Mouse (Mus musculus) CH12.LX (cell line): ENCODE data around the gene Psme3. TPM values are rescaled to one million over a fixed set of nuclear protein-coding genes. Genes with fewer than 3 reads are reported as not detected.

Source experiments
- DNase-seq: peaks from one replicate; pipeline ENCODE4 v3.0.0-alpha.2; 2013; ENCODE audit errors: extremely low read depth
- H3K27ac ChIP-seq: 2 replicates; pipeline ENCODE4 v1.5.1; 2012; ENCODE audit warnings: low read depth, mild to moderate bottlenecking, control low read depth, moderate library complexity; ENCODE audit not compliant: insufficient read depth
- H3K27me3 ChIP-seq: replicated peaks from 2 replicates; pipeline ENCODE3; 2012; ENCODE audit warnings: inconsistent platforms
- H3K36me3 ChIP-seq, 2 experiments: replicated peaks in 1 of 2; 2 replicates each; pipeline versions ENCODE3 to v1.6.1; 2012; ENCODE audit warnings: inconsistent platforms in 1 of 2, low read length in 1 of 2, mild to moderate bottlenecking in 1 of 2, mixed read lengths in 1 of 2, moderate library complexity in 1 of 2; ENCODE audit not compliant: control insufficient read depth in 1 of 2, insufficient read depth in 1 of 2
- H3K4me1 ChIP-seq, 2 experiments: 2 replicates each; pipeline ENCODE4 v1.6.1; 2012; ENCODE audit warnings: inconsistent platforms in 1 of 2, moderate library complexity in 1 of 2; ENCODE audit not compliant: insufficient read depth in 2 of 2, control insufficient read depth in 1 of 2
- H3K4me2 ChIP-seq: 2 replicates; pipeline ENCODE4 v1.6.1; 2012; ENCODE audit warnings: low read depth, mild to moderate bottlenecking, control low read depth; ENCODE audit not compliant: poor library complexity, insufficient read depth, severe bottlenecking
- H3K4me3 ChIP-seq, 3 experiments: fragments of 150-350 bp in 1 of 3; sonication (generic) in 1 of 3; replicated peaks in 1 of 3; 2 replicates each; pipeline versions ENCODE3 to v1.5.1; 2011 to 2012; ENCODE audit warnings: low read depth in 2 of 3, low read length in 2 of 3, mild to moderate bottlenecking in 2 of 3, moderate library complexity in 2 of 3, control low read depth in 1 of 3, improper control_type of control experiment in 1 of 3, inconsistent platforms in 1 of 3, mixed read lengths in 1 of 3; ENCODE audit not compliant: poor library complexity in 1 of 3
- H3K79me2 ChIP-seq: replicated peaks from 2 replicates; pipeline ENCODE4 v1.6.1; 2012; ENCODE audit warnings: mild to moderate bottlenecking, moderate library complexity; ENCODE audit not compliant: control insufficient read depth, poor library complexity, insufficient read depth, severe bottlenecking; ENCODE audit errors: extremely low read depth
- H3K9ac ChIP-seq: 2 replicates; pipeline ENCODE4 v1.6.1; 2012; ENCODE audit warnings: low read depth, mild to moderate bottlenecking, control low read depth, moderate library complexity; ENCODE audit not compliant: insufficient read depth
- H3K9me3 ChIP-seq: replicated peaks from 2 replicates; pipeline ENCODE3; 2012; ENCODE audit warnings: low read length, inconsistent platforms, mixed read lengths
- CHD2 ChIP-seq: IDR thresholded peaks from 2 replicates; pipeline ENCODE4 v1.6.1; 2011; ENCODE audit warnings: low read length, improper control_type of control experiment
- E2F4 ChIP-seq: IDR thresholded peaks from 2 replicates; pipeline ENCODE4 v1.6.1; 2011; ENCODE audit warnings: low read depth, low read length, improper control_type of control experiment; ENCODE audit not compliant: insufficient replicate concordance
- ELF1 ChIP-seq: IDR thresholded peaks from 2 replicates; pipeline ENCODE4 v1.6.1; 2014; ENCODE audit warnings: low read depth, mild to moderate bottlenecking, inconsistent platforms, low read length, improper control_type of control experiment
- EP300 ChIP-seq: IDR thresholded peaks from 2 replicates; pipeline ENCODE4 v1.6.1; 2011; ENCODE audit warnings: low read length, improper control_type of control experiment
- ETS1 ChIP-seq: conservative IDR thresholded peaks from 2 replicates; pipeline ENCODE4 v1.6.1; 2012; ENCODE audit warnings: low read depth, mild to moderate bottlenecking, inconsistent platforms, low read length, improper control_type of control experiment, moderate library complexity
- GABPA ChIP-seq: IDR thresholded peaks from 2 replicates; pipeline ENCODE4 v1.6.1; 2012; ENCODE audit warnings: low read depth, low read length, improper control_type of control experiment, inconsistent platforms; ENCODE audit not compliant: insufficient replicate concordance
- IRF4 ChIP-seq: IDR thresholded peaks from 2 replicates; pipeline ENCODE4 v1.6.1; 2014; ENCODE audit warnings: low read depth, mild to moderate bottlenecking, inconsistent platforms, low read length, improper control_type of control experiment
- JUND ChIP-seq: conservative IDR thresholded peaks from 2 replicates; pipeline ENCODE4 v1.6.1; 2011; ENCODE audit warnings: low read depth, low read length, improper control_type of control experiment
- MAFK ChIP-seq: IDR thresholded peaks from 2 replicates; pipeline ENCODE4 v1.6.1; 2011; ENCODE audit warnings: low read length, improper control_type of control experiment; ENCODE audit not compliant: insufficient replicate concordance
- MAZ ChIP-seq: IDR thresholded peaks from 2 replicates; pipeline ENCODE4 v1.6.1; 2012; ENCODE audit warnings: low read depth, mild to moderate bottlenecking, inconsistent platforms, low read length, improper control_type of control experiment, moderate library complexity
- MXI1 ChIP-seq: IDR thresholded peaks from 2 replicates; pipeline ENCODE4 v1.6.1; 2011; ENCODE audit warnings: mild to moderate bottlenecking, low read depth, low read length, improper control_type of control experiment
- NELFE ChIP-seq: IDR thresholded peaks from 2 replicates; pipeline ENCODE4 v1.6.1; 2011; ENCODE audit warnings: low read depth, low read length, improper control_type of control experiment
- POLR2A ChIP-seq: IDR thresholded peaks from 2 replicates; pipeline ENCODE4 v1.6.1; 2011; ENCODE audit warnings: low read depth, mild to moderate bottlenecking, improper control_type of control experiment, low read length
- POLR2AphosphoS2 ChIP-seq: IDR thresholded peaks from 2 replicates; pipeline ENCODE4 v1.6.1; 2011; ENCODE audit warnings: low read depth, low read length, improper control_type of control experiment
- RAD21 ChIP-seq: IDR thresholded peaks from 2 replicates; pipeline ENCODE4 v1.6.1; 2011; ENCODE audit warnings: low read depth, mild to moderate bottlenecking, low read length, improper control_type of control experiment, moderate library complexity
- SIN3A ChIP-seq: IDR thresholded peaks from 2 replicates; pipeline ENCODE4 v1.6.1; 2012; ENCODE audit warnings: low read length, improper control_type of control experiment, inconsistent platforms
- SMC3 ChIP-seq: IDR thresholded peaks from 2 replicates; pipeline ENCODE4 v1.6.1; 2011; ENCODE audit warnings: low read depth, low read length, improper control_type of control experiment
- TBP ChIP-seq: conservative IDR thresholded peaks from 2 replicates; pipeline ENCODE4 v1.6.1; 2011; ENCODE audit warnings: low read depth, low read length, improper control_type of control experiment
- TCF12 ChIP-seq: IDR thresholded peaks from 2 replicates; pipeline ENCODE4 v1.6.1; 2014; ENCODE audit warnings: low read depth, mild to moderate bottlenecking, inconsistent platforms, low read length, improper control_type of control experiment
- UBTF ChIP-seq: IDR thresholded peaks from 2 replicates; pipeline ENCODE4 v1.6.1; 2012; ENCODE audit warnings: low read depth, mild to moderate bottlenecking, inconsistent platforms, low read length, improper control_type of control experiment, moderate library complexity
- USF1 ChIP-seq: IDR thresholded peaks from 2 replicates; pipeline ENCODE4 v1.6.1; 2014; ENCODE audit warnings: low read depth, mild to moderate bottlenecking, inconsistent platforms, low read length, improper control_type of control experiment
- USF2 ChIP-seq: conservative IDR thresholded peaks from 2 replicates; pipeline ENCODE4 v1.6.1; 2011; ENCODE audit warnings: low read depth, low read length, improper control_type of control experiment
- ZKSCAN1 ChIP-seq: IDR thresholded peaks from 2 replicates; pipeline ENCODE4 v1.6.1; 2012; ENCODE audit warnings: low read depth, inconsistent platforms, low read length, improper control_type of control experiment, borderline replicate concordance
- dilution Hi-C: fragments of 300-500 bp; cut with MboI; formaldehyde crosslinking; loops from 2 replicates; pipeline ENCODE4 v1.14.3; 2020; ENCODE audit warnings: low sequenced_read_pairs; ENCODE audit not compliant: extremely low pct_unique_long_range_greater_than_20kb, extremely low pct_ligation_motif_present
- in situ Hi-C: fragments of 300-500 bp; cut with MboI; formaldehyde crosslinking; loops from 3 replicates; pipeline ENCODE4 v1.14.3; 2019; ENCODE audit warnings: low sequenced_read_pairs, low pct_ligation_motif_present, low pct_unique_long_range_greater_than_20kb, mixed read lengths
- polyA plus RNA-seq: library from polyadenylated mRNA; unstranded; fragments of >175 nt; gene quantifications from 2 replicates; pipeline ENCODE4 v1.2.1, GENCODE M21; 2012; ENCODE audit warnings: low read depth; ENCODE audit not compliant: insufficient read length
- total RNA-seq, 2 experiments: library from RNA; depleted of rRNA; stranded (reverse); fragments of 300-350 nt in 1 of 2; fragments of >200 nt in 1 of 2; gene quantifications; 2 replicates each; pipeline ENCODE4 v1.2.3; 2012 to 2014

The Psme3 gene
- total and polyA plus RNA-seq, 3 experiments: 86.1 to 527 (median 208) TPM

GRCm38 (mm10) chr11:101279193-101279569 lies 36.8 kb upstream of the Psme3 start:
- DNase-seq: no peak
- Histone ChIP-seq H3K27me3 (no peaks in the 10 kb centered on the region), H3K79me2 (no peaks in the 10 kb centered on the region; the same call in 1 of the 2 replicates), H3K9me3 (no peaks in the 10 kb centered on the region), H3K36me3 (peaks cover 14 to 43% of the 10 kb centered on the region in 2 experiments), H3K9ac (no peak overlapping the region), H3K4me2 (peak overlapping the region; percentile 9; the same call in 1 of the 2 replicates), H3K4me1 (peaks cover 16 to 42% of the 10 kb centered on the region in 2 experiments), H3K4me3 (peak overlapping the region in 1 of 3 experiments; percentile 77), H3K27ac (no peak overlapping the region)
- no peak for TF ChIP-seq RAD21
- no peak for TF ChIP-seq TBP
- no peak for TF ChIP-seq ZKSCAN1
- TF ChIP-seq JUND: no peak
- TF ChIP-seq USF1: no peak
- TF ChIP-seq IRF4: no peak
- TF ChIP-seq SMC3: no peak
- no peak for TF ChIP-seq EP300
- no peak for TF ChIP-seq MXI1
- TF ChIP-seq CHD2: no peak; the same call in 1 of the 2 replicates
- TF ChIP-seq GABPA: no peak
- dilution Hi-C loops: no loop called here
- in situ Hi-C loops: no loop called here

GRCm38 (mm10) chr11:101280837-101281236 lies 35.2 kb upstream of the Psme3 start:
- Histone ChIP-seq H3K4me2 (no peak overlapping the region), H3K4me1 (peaks cover 16 to 42% of the 10 kb centered on the region in 2 experiments), H3K27ac (no peak overlapping the region), H3K9me3 (no peaks in the 10 kb centered on the region), H3K79me2 (no peaks in the 10 kb centered on the region; the same call in 1 of the 2 replicates), H3K4me3 (no peak overlapping the region), H3K36me3 (peaks cover 14 to 47% of the 10 kb centered on the region in 2 experiments), H3K27me3 (no peaks in the 10 kb centered on the region), H3K9ac (no peak overlapping the region)
- TF ChIP-seq E2F4 (no peak), ZKSCAN1 (no peak), CHD2 (no peak), NELFE (no peak), IRF4 (no peak), USF2 (no peak), ETS1 (no peak), SMC3 (no peak), MAZ (no peak), ELF1 (no peak), SIN3A (no peak), UBTF (no peak), POLR2A (no peak), TCF12 (no peak), USF1 (no peak), MAFK (no peak), POLR2AphosphoS2 (no peak), JUND (no peak), TBP (no peak)
- DNase-seq: no peak
- in situ Hi-C loops: no loop called here
- dilution Hi-C loops: no loop called here
